8 mouse cellular contexts compared by ENCODE assay signal in the genomic region with DNA sequence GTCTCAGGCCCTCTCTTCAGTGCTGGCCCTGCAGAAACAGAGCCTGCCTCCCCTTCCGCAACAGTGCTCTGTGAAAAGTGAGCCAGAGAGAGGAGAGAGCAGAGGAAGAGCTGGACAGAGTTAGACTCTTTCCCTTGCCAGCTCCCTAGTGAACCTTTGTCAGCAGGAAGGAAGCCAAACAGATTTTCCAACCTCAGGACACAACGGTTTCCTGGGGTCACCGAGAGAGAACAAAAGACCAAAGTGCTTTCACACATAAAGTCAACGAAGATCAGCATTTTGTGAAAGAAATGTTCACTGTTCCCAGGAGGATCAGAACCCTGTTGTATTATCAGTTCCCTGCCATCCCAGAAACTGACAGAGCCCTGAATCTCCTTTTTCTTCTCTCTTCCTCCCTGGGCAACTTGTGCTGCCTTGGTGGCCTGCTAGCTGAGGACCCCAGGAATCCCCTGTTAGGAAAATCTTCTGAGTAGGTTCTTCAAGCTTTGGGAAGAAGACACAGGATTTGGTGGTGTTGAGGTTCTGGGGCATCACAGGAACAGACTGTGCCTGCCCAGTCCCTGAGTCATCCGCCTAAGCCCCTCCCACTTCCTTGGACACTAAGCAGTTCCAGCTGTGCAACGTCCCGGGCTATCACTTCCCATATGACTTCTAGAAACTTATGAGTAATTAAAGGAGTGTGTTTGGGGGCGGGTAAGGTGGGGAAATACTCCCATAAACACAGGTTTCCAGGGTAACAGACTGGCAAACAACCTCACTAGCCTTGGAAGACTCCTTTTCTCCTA. TPM values are rescaled to one million over a fixed set of nuclear protein-coding genes. Genes with fewer than 3 reads are reported as not detected.
DNase-seq lines count a peak whose midpoint lies in the region; ATAC-seq and TF ChIP-seq lines count a peak whose summit lies in the region.

No protein-coding gene starts in this region.

- H3K27me3 ChIP-seq in hindbrain, embryonic 16.5 days (replicated peaks; ENCODE audit: control insufficient read depth, insufficient read depth, low read length) = no peaks in the 10 kb centered on the region
- no peaks in the 10 kb centered on the region for H3K27me3 ChIP-seq in liver, embryonic 11.5 days (replicated peaks; ENCODE audit: control insufficient read depth, insufficient read depth, low read length)

- no peak for TF ChIP-seq CTCF in gastrocnemius, adult 2 months (IDR thresholded peaks at IDR 0.05)
- no peak for TF ChIP-seq CTCF in olfactory bulb, adult 2 months (IDR thresholded peaks at IDR 0.05; ENCODE audit: insufficient read depth, low read depth, low read length)

- DNase-seq in 3134 (ENCODE audit: extremely low read depth, insufficient read length, low spot score) = peak; percentile 77
- DNase-seq in adrenal gland, adult 8-10 months = peak; percentile 71
- peak; percentile 90 for DNase-seq in gastrocnemius, adult 2 months
- DNase-seq in liver, embryonic 11.5 days (ENCODE audit: low spot score) = no peak
- DNase-seq in cerebellum, postnatal 25 days = no peak
- no peak for DNase-seq in thymus, postnatal 25 days

- no peak for ATAC-seq in hindbrain, embryonic 16.5 days
- peak; percentile 76 for ATAC-seq in liver, embryonic 11.5 days (replicated peaks; ENCODE audit: low FRiP score)

- H3K9me3 ChIP-seq in hindbrain, embryonic 16.5 days (ENCODE audit: control insufficient read depth, low read length) = peaks cover 7% of the 10 kb centered on the region; the same call in 1 of the 2 replicates
- H3K9me3 ChIP-seq in liver, embryonic 11.5 days (ENCODE audit: control insufficient read depth, low read length) = no peaks in the 10 kb centered on the region

- H3K4me1 ChIP-seq in hindbrain, embryonic 16.5 days (ENCODE audit: control insufficient read depth, insufficient read depth, low read depth, low read length) = no peaks in the 10 kb centered on the region
- 0 out of 2 replicates have a peak, but pooled peaks cover 3% of the 10 kb centered on the region for H3K4me1 ChIP-seq in liver, embryonic 11.5 days (replicated peaks; ENCODE audit: control insufficient read depth, insufficient read depth, low read length)
- H3K4me1 ChIP-seq in olfactory bulb, adult 2 months (ENCODE audit: control insufficient read depth, insufficient read depth, low read length) = peaks cover 4% of the 10 kb centered on the region; the same call in 1 of the 2 replicates

- no peak for TF ChIP-seq POLR2A in olfactory bulb, adult 2 months (IDR thresholded peaks at IDR 0.05; ENCODE audit: insufficient read depth, low read depth, low read length)

- WGBS in hindbrain, embryonic 16.5 days = 37% methylated on average over 8 of the region's 8 CpGs
- WGBS in liver, embryonic 11.5 days = 30% methylated on average over 8 of the region's 8 CpGs
- 38% methylated on average over 8 of the region's 8 CpGs for WGBS in olfactory bulb, adult 2 months

- no peak overlapping the region for H3K4me2 ChIP-seq in hindbrain, embryonic 16.5 days (ENCODE audit: low read length)
- no peak overlapping the region for H3K4me2 ChIP-seq in liver, embryonic 11.5 days

- intact Hi-C loops in gastrocnemius, adult 2 months (cut with DNase I) = no loop called here

- no peak overlapping the region for H3K9ac ChIP-seq in hindbrain, embryonic 16.5 days (ENCODE audit: low read depth, low read length)
- H3K9ac ChIP-seq in liver, embryonic 11.5 days (ENCODE audit: low read depth, low read length) = no peak overlapping the region

- peak overlapping the region; percentile 85 for H3K27ac ChIP-seq in gastrocnemius, adult 2 months
- peak overlapping the region; percentile 16 for H3K27ac ChIP-seq in hindbrain, embryonic 16.5 days (ENCODE audit: low read depth, low read length)
- H3K27ac ChIP-seq in liver, embryonic 11.5 days (ENCODE audit: low read depth, low read length) = peak overlapping the region; percentile 36; the same call in 1 of the 2 replicates
- H3K27ac ChIP-seq in olfactory bulb, adult 2 months (ENCODE audit: insufficient read depth, low read depth, low read length) = peak overlapping the region; percentile 56; the same call in 1 of the 2 replicates

- H3K4me3 ChIP-seq in gastrocnemius, adult 2 months = peak overlapping the region; percentile 50
- H3K4me3 ChIP-seq in hindbrain, embryonic 16.5 days (ENCODE audit: low read length) = no peak overlapping the region
- no peak overlapping the region for H3K4me3 ChIP-seq in liver, embryonic 11.5 days (ENCODE audit: low read depth, low read length)
- no peak overlapping the region for H3K4me3 ChIP-seq in olfactory bulb, adult 2 months (ENCODE audit: insufficient read depth, low read depth, low read length)

- no peaks in the 10 kb centered on the region for H3K36me3 ChIP-seq in hindbrain, embryonic 16.5 days (ENCODE audit: control insufficient read depth, insufficient read depth, low read length)
- H3K36me3 ChIP-seq in liver, embryonic 11.5 days (ENCODE audit: control insufficient read depth, insufficient read depth, low read length) = no peaks in the 10 kb centered on the region

RNA-seq across cellular contexts. Expression of a gene that starts 11.5 kb away (rescaled TPM):
- total RNA-seq in adrenal gland, adult 8-10 months (2022) = 10 to 100 TPM; 41.4 to 69.7 (median 60.1) TPM
- 1 to 10 TPM; 1.0 to 1.5 TPM for total RNA-seq in gastrocnemius, adult 2 months (2021)
- polyA plus RNA-seq in hindbrain, embryonic 16.5 days (2015; fragmentation: Nextera tagmentation; extraction: Ambion mirVana) = 0.45 and 0.74 TPM in 2 replicates
- 9.2 and 10.2 TPM in 2 replicates for polyA plus RNA-seq in liver, embryonic 11.5 days (2014; fragmentation: Nextera tagmentation; extraction: Ambion mirVana)
- not detected in 2 replicates for polyA plus RNA-seq in olfactory bulb, adult 2 months (2012; ENCODE audit: insufficient read depth, insufficient read length, low replicate concordance, missing spikeins)

RNA-seq across cellular contexts. Expression of a gene that starts 24.7 kb away (rescaled TPM):
- total RNA-seq in adrenal gland, adult 8-10 months (2022) = 10 to 100 TPM; 77.2 to 82.1 (median 78.5) TPM
- 10 to 100 TPM; 20.1 to 26.2 TPM for total RNA-seq in gastrocnemius, adult 2 months (2021)
- 49.6 and 53.2 TPM in 2 replicates for polyA plus RNA-seq in hindbrain, embryonic 16.5 days (2015; fragmentation: Nextera tagmentation; extraction: Ambion mirVana)
- 32.5 and 34.1 TPM in 2 replicates for polyA plus RNA-seq in liver, embryonic 11.5 days (2014; fragmentation: Nextera tagmentation; extraction: Ambion mirVana)
- not detected in 2 replicates for polyA plus RNA-seq in olfactory bulb, adult 2 months (2012; ENCODE audit: insufficient read depth, insufficient read length, low replicate concordance, missing spikeins)

RNA-seq across cellular contexts. Expression of a gene that starts 25.0 kb away (rescaled TPM):
- 10 to 100 TPM in 2 of 4 experiments, 1 to 10 TPM in 2; 7.8 to 17.3 (median 12.6) TPM for total RNA-seq in adrenal gland, adult 8-10 months (2022)
- total RNA-seq in gastrocnemius, adult 2 months (2021) = 1 to 10 TPM; 2.2 to 3.6 TPM
- 19.6 and 20.4 TPM in 2 replicates for polyA plus RNA-seq in hindbrain, embryonic 16.5 days (2015; fragmentation: Nextera tagmentation; extraction: Ambion mirVana)
- 8.1 and 8.8 TPM in 2 replicates for polyA plus RNA-seq in liver, embryonic 11.5 days (2014; fragmentation: Nextera tagmentation; extraction: Ambion mirVana)
- polyA plus RNA-seq in olfactory bulb, adult 2 months (2012; ENCODE audit: insufficient read depth, insufficient read length, low replicate concordance, missing spikeins) = not detected in 2 replicates

RNA-seq across cellular contexts. Expression of a gene that starts 31.5 kb away (rescaled TPM):
- 10 to 100 TPM; 24.1 to 31.9 (median 27.0) TPM for total RNA-seq in adrenal gland, adult 8-10 months (2022)
- total RNA-seq in gastrocnemius, adult 2 months (2021) = 10 to 100 TPM in 1 of 2 experiments, 1 to 10 TPM in 1; 9.9 to 11.8 TPM
- 40.8 and 46.3 TPM in 2 replicates for polyA plus RNA-seq in hindbrain, embryonic 16.5 days (2015; fragmentation: Nextera tagmentation; extraction: Ambion mirVana)
- polyA plus RNA-seq in liver, embryonic 11.5 days (2014; fragmentation: Nextera tagmentation; extraction: Ambion mirVana) = 40.1 and 42.1 TPM in 2 replicates
- polyA plus RNA-seq in olfactory bulb, adult 2 months (2012; ENCODE audit: insufficient read depth, insufficient read length, low replicate concordance, missing spikeins) = not detected in 2 replicates

RNA-seq across cellular contexts. Expression of a gene that starts 34.5 kb away (rescaled TPM):
- 10 to 100 TPM; 16.5 to 41.1 (median 28.6) TPM for total RNA-seq in adrenal gland, adult 8-10 months (2022)
- 1 to 10 TPM; 8.8 to 9.7 TPM for total RNA-seq in gastrocnemius, adult 2 months (2021)
- polyA plus RNA-seq in hindbrain, embryonic 16.5 days (2015; fragmentation: Nextera tagmentation; extraction: Ambion mirVana) = 7.4 and 8.8 TPM in 2 replicates
- polyA plus RNA-seq in liver, embryonic 11.5 days (2014; fragmentation: Nextera tagmentation; extraction: Ambion mirVana) = 4.6 and 5.5 TPM in 2 replicates
- polyA plus RNA-seq in olfactory bulb, adult 2 months (2012; ENCODE audit: insufficient read depth, insufficient read length, low replicate concordance, missing spikeins) = 167 TPM in 1 of 2 replicates, not detected in the other

Comparison
In these comparisons a context has a peak if more than half of its experiments do, and no peak if none do; other contexts are left out.
1. DNase-seq: peak in 3134 (single experiment), adrenal gland, adult 8-10 months (single experiment) and gastrocnemius, adult 2 months (single experiment); none in liver, embryonic 11.5 days (single experiment), cerebellum, postnatal 25 days (0 of 2) and thymus, postnatal 25 days (single experiment).
2. H3K27ac ChIP-seq: peak in every context shown above with its lines; median percentile 85 in gastrocnemius, adult 2 months; 56 in olfactory bulb, adult 2 months; 36 in liver, embryonic 11.5 days; 16 in hindbrain, embryonic 16.5 days.
3. RNA of a gene that starts 24.7 kb away (polyA plus RNA-seq): 49.6 to 53.2 TPM in hindbrain, embryonic 16.5 days and 32.5 to 34.1 TPM in liver, embryonic 11.5 days; not detected in olfactory bulb, adult 2 months; every median in the first group is over 10 times any median in the second.